Mouse (Mus musculus): ENCODE results near the gene Rint1.
"Not testable (repeated sequence)": the region's sequence is repeated elsewhere in the genome, so short reads cannot be mapped to it uniquely, and the experiment has no call there.

Rint1 gene

GRCm38 (mm10) chr5:23826321-23827004 lies 39.0 kb downstream of the Rint1 start:
- DNase-seq (ENCODE audit: low read depth, low spot score), result peak; percentile 83

DNA sequence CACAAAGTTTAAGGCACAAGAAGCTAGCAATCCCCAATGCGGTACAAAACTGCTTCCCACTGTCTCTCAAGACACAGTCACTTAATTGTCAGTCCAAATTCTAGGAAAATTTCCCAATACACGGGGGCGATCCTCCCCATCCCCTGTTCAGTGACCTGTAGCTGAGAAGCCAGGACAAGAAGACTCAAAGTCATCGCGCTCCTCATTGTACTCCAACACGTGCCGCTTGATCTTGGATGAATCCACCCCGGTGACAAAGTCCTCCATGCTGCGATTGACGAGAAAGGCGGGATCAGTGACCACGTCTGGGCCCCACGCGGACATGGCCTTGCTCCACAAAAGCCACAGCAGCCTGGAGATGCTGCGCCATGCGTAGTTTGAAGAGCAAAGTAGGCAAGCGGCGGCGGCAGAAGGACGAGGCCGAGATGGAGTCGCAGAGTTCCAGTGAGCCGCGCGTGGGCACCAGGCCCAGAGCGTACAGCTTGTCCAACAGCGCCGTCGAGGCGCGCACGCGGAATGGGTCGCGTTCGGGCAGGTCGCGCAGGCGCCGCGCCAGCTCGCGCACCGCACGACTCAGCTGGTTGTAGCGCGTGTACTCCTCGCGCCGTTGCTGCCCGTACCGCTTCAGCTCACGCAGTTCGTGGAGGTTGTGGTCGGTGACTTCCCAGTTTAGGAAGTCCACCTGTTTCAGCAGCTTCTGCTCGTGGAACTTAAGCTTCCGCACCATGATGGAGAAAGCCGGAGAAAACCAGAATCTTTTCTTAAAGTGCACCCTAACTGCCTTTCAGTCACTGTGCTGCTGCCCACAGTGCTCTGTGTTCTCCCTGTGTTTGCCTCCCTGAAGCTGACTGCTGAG lies 43.6 kb downstream of the Rint1 start:
- DNase-seq (ENCODE audit: low read depth, low spot score), result no peak

- not testable (repeated sequence) for DNase-seq (ENCODE audit: low read depth, low spot score)
Observed at GRCm38 (mm10) chr5:23835691-23836090, 48.2 kb downstream of the Rint1 start.

GRCm38 (mm10) chr5:23838158-23838557 lies 50.6 kb downstream of the Rint1 start:
- peak; percentile 40 for DNase-seq (ENCODE audit: low read depth, low spot score)

- peak; percentile 99 for DNase-seq (ENCODE audit: low read depth, low spot score)
Observed at GRCm38 (mm10) chr5:23843674-23844530, 56.4 kb downstream of the Rint1 start, which contains the start of gene Tomm7. Tomm7 (minus strand) TSS chr5:23844161.

DNA sequence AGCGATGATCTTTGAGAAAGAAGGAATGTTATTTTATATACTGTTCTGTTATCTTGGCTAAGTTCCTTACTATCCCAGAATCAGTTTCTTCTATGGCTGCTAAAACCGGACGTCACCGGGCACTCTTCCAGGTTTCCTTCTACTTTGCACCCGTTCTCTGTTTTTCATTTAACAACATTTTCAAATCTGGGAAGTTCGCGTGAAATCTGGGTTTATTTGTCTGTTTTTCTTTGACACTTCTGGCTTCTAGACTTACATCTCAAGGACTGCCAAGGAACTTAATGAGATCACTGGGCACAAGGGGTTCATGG lies 57.0 kb downstream of the Rint1 start:
- DNase-seq (ENCODE audit: low read depth, low spot score), result no peak

DNA sequence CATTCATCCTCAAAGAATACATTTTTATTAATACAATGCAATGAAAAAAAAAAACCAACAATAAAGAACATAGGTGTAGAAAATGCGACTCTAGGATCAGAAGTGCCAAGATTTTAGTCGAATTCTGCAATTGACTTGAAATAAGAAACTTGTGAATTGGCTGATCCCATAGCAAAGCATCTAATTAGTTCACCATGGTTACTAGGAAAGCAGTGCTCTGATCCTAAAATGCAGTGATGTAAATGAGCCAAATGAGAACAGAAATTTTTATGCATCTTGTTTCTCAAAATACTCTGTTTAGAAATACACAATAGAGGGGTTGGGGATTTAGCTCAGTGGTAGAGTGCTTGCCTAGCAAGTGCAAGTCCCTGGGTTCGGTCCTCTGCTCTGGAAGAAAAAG lies 57.6 kb downstream of the Rint1 start:
- DNase-seq (ENCODE audit: low read depth, low spot score), result peak; percentile 0

- DNase-seq (ENCODE audit: low read depth, low spot score), result peak; percentile 83
Observed at GRCm38 (mm10) chr5:23850345-23851159, 63.0 kb downstream of the Rint1 start.

GRCm38 (mm10) chr5:23851160-23851555 lies 63.6 kb downstream of the Rint1 start:
- peak; percentile 4 for DNase-seq (ENCODE audit: low read depth, low spot score)

DNA sequence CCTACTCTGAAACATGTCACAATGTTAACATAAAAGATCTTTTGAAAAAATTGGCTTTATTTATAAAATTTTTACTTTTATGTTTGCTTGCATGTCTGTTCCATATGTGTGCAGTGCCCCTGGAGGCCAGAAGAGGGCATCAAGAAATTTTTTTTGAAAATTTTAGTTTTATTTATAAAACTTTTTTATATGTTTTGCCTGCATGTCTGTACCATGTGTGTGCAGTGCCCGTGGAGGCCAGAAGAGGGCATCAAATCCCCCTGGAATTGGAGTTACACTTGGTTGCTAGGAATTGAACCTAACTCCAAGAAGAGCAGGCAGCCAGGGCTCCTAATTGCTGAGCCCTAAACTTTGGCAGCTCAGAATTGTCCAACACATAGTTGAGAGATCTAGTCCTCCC lies 65.4 kb downstream of the Rint1 start:
- DNase-seq (ENCODE audit: low read depth, low spot score), result peak; percentile 47

DNA sequence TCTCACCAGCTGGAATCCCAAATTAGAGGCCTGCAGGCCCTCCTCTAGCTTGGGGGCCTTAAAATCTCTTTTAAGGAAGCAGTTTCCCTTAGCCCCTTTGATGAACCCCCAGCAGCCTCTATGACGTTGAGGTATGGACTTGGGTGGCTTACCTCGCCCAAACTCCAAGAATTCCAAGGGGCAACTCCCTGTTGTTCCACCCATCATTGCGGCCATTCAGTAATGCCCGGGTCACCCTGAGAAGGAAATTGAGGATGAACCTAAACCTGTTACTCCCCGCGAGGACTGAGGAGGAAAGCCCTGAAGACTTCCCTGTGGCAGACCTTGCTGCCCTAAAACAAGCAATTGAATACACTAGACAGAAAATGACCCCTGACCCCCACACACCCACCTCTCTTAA lies 68.0 kb downstream of the Rint1 start:
- DNase-seq (ENCODE audit: low read depth, low spot score), result no peak

- no peak for DNase-seq (ENCODE audit: low read depth, low spot score)
Observed at GRCm38 (mm10) chr5:23856164-23856563, 68.7 kb downstream of the Rint1 start.

DNA sequence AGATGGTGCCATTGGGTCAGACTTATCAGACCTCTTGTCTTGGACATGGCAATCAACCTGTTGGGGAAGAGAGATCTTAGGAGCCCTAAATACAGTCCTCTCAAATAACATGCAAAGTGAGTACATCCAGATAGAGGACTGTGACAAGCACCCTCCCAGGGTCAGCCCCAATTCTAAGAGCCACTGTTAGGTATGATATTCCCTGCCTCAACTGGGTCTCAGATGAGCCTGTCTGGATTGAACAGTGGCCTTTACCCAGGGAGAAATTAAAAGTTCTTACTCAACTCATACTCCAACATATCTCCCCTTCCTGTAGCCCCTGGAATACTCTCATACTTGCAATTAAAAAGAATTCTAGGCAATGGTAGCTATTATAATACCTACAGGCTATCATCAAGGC lies 69.7 kb downstream of the Rint1 start:
- DNase-seq (ENCODE audit: low read depth, low spot score), result no peak

DNA sequence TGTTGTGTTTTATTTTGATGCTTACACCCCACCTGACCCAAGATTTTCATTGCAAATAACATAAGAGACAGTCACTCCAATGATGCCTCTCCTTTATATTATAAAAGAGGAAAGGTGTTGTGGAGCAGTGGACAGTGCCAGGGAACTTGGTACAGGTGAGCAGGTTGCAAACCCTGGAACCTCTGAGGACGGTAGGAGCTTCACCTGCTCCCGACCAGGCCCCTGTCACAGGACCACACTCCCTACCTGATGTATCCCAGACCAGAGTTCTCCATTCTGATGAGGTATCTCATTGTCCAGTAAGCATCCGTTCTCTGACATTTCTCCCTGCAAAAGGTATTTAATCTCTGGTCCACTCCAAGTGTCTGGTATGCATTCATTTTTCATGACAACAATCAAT lies 70.5 kb downstream of the Rint1 start:
- no peak for DNase-seq (ENCODE audit: low read depth, low spot score)

DNA sequence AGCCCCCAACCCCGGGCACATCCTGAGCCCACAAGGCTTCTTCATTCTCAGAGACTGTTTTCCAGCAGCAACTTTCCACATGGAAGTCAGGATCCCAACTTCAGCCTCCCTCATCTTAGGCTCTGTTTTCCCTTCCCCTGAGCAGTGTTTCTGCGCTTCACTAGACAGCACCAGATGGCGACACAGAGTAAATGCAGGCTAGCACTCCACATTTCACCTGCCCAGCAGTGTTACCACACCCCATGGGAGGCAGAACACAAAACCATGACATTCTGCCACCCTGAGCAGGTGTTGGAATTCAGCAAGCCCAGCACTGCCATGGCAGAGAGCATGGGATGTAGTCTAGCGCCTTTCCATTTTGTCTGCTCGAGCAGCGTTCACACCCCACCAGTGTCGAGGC lies 71.1 kb downstream of the Rint1 start:
- no peak for DNase-seq (ENCODE audit: low read depth, low spot score)

DNA sequence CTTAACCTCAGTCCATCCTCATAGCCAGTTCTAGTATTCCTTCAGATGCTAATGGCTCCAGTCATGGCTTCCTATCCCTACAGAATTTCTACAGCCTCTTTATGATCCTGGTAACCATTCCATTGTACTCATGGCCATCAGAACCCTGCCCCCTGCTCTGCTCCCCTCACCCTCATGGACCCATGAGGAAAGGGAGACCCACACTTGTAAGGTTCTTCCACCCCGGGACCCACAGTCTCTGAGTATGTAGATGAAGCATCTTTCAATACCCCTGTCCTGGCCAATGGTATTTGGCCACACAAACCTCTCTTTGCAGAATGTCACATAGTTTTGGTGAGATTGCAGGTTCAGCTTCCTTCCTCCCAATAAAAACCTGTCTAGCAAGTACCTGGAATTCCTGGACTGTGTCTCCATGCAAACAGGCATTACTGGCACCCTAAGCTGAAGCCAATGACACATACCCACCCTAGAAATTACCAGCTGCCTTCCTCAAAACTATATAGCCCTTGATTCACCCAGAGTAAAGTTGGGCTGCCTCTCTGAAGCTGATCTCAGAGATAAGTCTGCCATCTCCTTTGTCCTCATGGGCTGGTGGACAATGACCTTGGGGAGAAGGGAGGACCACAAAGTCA lies 71.7 kb downstream of the Rint1 start:
- DNase-seq (ENCODE audit: low read depth, low spot score), result no peak

DNA sequence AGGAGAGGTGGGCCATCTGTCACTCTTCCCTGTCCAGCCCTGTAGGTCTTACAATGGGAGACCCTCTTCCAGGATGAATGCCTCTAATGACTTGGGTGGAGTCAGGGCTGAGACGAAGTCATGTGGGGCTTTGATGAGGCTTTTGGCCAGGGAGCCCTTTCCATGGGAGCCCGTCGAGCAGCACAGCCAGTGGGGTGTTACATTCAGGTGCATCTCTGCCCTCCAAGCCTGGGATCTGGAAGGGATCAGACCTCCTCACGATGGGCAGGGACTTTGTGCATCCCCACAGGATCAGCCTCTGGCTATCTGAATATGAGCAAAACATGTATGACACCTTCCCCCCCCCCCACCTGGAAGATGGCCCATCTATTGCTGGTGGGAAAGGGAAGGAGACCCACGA lies 72.4 kb downstream of the Rint1 start:
- DNase-seq (ENCODE audit: low read depth, low spot score), result no peak

DNA sequence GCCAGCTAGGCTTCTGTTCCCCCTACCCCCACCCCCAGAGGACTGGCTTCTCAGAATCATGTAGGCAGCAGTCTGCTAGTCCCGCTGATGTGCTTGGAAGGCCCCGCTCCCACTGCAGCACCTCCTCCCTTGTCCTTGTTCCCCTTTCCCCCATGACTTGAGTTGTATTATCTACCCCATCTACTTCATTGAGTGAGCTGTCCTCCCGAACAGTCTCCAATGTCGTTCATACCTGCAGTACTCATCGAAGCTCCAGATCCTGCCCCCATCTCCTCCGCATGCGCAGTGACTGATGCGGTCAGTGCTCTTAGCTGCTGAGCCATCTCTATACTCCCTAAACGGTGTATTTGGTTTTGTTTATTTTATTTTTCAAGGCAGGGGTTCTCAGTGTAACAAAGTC lies 74.2 kb downstream of the Rint1 start:
- DNase-seq (ENCODE audit: low read depth, low spot score), result no peak

DNA sequence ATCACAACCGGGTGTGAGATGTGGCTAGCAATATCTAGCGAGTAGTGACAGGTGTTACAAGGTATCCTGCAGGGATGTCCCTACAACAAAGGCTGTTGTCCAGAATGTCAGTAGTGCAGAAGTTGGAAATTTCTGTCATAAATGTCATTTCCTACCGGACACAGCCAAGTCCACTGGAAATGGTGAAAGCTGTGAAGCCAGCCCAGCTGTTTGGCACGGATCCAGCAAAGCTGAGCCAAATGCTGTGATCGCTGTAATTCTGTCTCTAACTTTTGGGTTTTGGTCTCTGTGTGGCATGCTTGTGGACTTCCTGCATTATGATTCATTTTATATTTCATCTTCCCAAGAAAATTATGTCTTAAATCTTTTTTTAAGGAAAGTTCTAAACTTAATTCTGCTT lies 74.8 kb downstream of the Rint1 start:
- DNase-seq (ENCODE audit: low read depth, low spot score), result no peak

GRCm38 (mm10) chr5:23863166-23864053 lies 75.9 kb downstream of the Rint1 start:
- no peak for DNase-seq (ENCODE audit: low read depth, low spot score)
